In genomic region chr12:28724366-28724765, GRCm38 (mm10) we compare ENCODE assay signal across 26 mouse cellular contexts.
"Had no signal": no experiment of that assay in that cellular context is flagged by ENCODE, and none has a peak within 500 bp of the region (broad histone marks: within the 10 kb centered on the region; RNA-seq: fewer than 3 reads in every experiment).

No protein-coding gene starts in this region.

- H3K4me3 ChIP-seq: gastrocnemius, adult 2 months; heart, adult 2 months; heart, embryonic 13.5 days; heart, embryonic 15.5 days; hindbrain, embryonic 15.5 days; kidney, embryonic 15.5 days; limb, embryonic 13.5 days; limb, embryonic 15.5 days had no signal

- H3K9me3 ChIP-seq: heart, embryonic 13.5 days; heart, embryonic 15.5 days; hindbrain, embryonic 15.5 days; kidney, embryonic 15.5 days; limb, embryonic 13.5 days; limb, embryonic 15.5 days had no signal

- DNase-seq: gastrocnemius, adult 2 months; gastrocnemius, postnatal 10 days; gastrocnemius, postnatal 36 days; heart, adult 11 months; heart, adult 2 months; heart, postnatal 14 days; heart, postnatal 36 days; kidney, adult 11 months; kidney, adult 2 months; kidney, adult 9 months; kidney, postnatal 14 days; kidney, postnatal 36 days; layer of hippocampus, adult 9-11 months; layer of hippocampus, postnatal 36 days; left cerebral cortex, postnatal 4 days had no signal

- H3K27ac ChIP-seq: gastrocnemius, adult 2 months; heart, adult 2 months; heart, embryonic 13.5 days; heart, embryonic 15.5 days; hindbrain, embryonic 15.5 days; hindbrain, postnatal 0 days; kidney, embryonic 15.5 days; kidney, postnatal 0 days; limb, embryonic 13.5 days; limb, embryonic 15.5 days had no signal

- H3K4me2 ChIP-seq: heart, embryonic 11.5 days; heart, embryonic 13.5 days; heart, embryonic 15.5 days; hindbrain, embryonic 15.5 days; kidney, embryonic 15.5 days; limb, embryonic 13.5 days; limb, embryonic 15.5 days had no signal

- H3K27me3 ChIP-seq: heart, embryonic 13.5 days; heart, embryonic 15.5 days; hindbrain, embryonic 15.5 days; kidney, embryonic 15.5 days; limb, embryonic 13.5 days; limb, embryonic 15.5 days had no signal

- H3K9ac ChIP-seq: heart, embryonic 13.5 days; heart, embryonic 15.5 days; hindbrain, embryonic 15.5 days; kidney, embryonic 15.5 days; limb, embryonic 13.5 days; limb, embryonic 15.5 days had no signal

- H3K4me1 ChIP-seq: heart, embryonic 13.5 days; heart, embryonic 15.5 days; hindbrain, embryonic 15.5 days; kidney, embryonic 15.5 days; limb, embryonic 13.5 days; limb, embryonic 15.5 days had no signal

- ATAC-seq: forebrain, embryonic 16.5 days; hindbrain, postnatal 0 days; intestine, embryonic 16.5 days had no signal
